Mouse (Mus musculus) forebrain, embryonic 11.5 days (tissue): ENCODE measurements at regions not wholly inside any gene's neighbourhood (a gene's known extent, or its start where the extent isn't known, plus 50 kb on each side); places are given as distances from the start of the nearest gene placed in this dataset.

Source experiments
- ATAC-seq: fragments of 200-750 bp; cut with Nextera tagmentation; replicated peaks from 2 replicates; pipeline ENCODE4 v1.8.0; 2017; ENCODE audit warnings: moderate TSS enrichment; ENCODE audit not compliant: low FRiP score
- DNase-seq: peaks from one replicate; pipeline ENCODE4 v3.0.0-alpha.2; 2017; ENCODE audit warnings: low spot score
- H3K27ac ChIP-seq: fragments of 300-500 bp; sonication (generic); 2 replicates; pipeline ENCODE4 v1.5.1; 2014; ENCODE audit warnings: low read depth, low read length
- H3K27me3 ChIP-seq: fragments of 300-500 bp; sonication (generic); 2 replicates; pipeline ENCODE4 v1.6.1; 2014; ENCODE audit warnings: mild to moderate bottlenecking, low read length, mixed read lengths; ENCODE audit not compliant: control insufficient read depth, insufficient read depth
- H3K36me3 ChIP-seq: fragments of 300-500 bp; sonication (generic); 2 replicates; pipeline ENCODE4 v1.6.1; 2014; ENCODE audit warnings: mild to moderate bottlenecking, low read length, moderate library complexity, mixed read lengths; ENCODE audit not compliant: control insufficient read depth, insufficient read depth
- H3K4me1 ChIP-seq: fragments of 300-500 bp; sonication (generic); replicated peaks from 2 replicates; pipeline ENCODE4 v1.6.1; 2014; ENCODE audit warnings: low read length, mixed read lengths; ENCODE audit not compliant: control insufficient read depth, insufficient read depth
- H3K4me2 ChIP-seq: fragments of 300-500 bp; sonication (generic); 2 replicates; pipeline ENCODE4 v1.6.1; 2014; ENCODE audit warnings: low read depth, mild to moderate bottlenecking, low read length, moderate library complexity, mixed read lengths; ENCODE audit not compliant: severe bottlenecking
- H3K4me3 ChIP-seq: fragments of 300-500 bp; sonication (generic); 2 replicates; pipeline ENCODE4 v1.5.1; 2014; ENCODE audit warnings: low read depth, low read length
- H3K9ac ChIP-seq: fragments of 300-500 bp; sonication (generic); 2 replicates; pipeline ENCODE4 v1.6.1; 2014; ENCODE audit warnings: low read length
- H3K9me3 ChIP-seq: fragments of 300-500 bp; sonication (generic); 2 replicates; pipeline ENCODE4 v1.6.1; 2016; ENCODE audit warnings: low read length, mixed read lengths; ENCODE audit not compliant: control insufficient read depth
- WGBS: fragments of 180-500 bp; shearing (Covaris S2); extraction: QIAGEN DNeasy Blood & Tissue Kit; methylation state at CpG from one replicate; pipeline ENCODE4 v1.1.7; 2014; 5-methylcytosine and 5-hydroxymethylcytosine counted together

DNA sequence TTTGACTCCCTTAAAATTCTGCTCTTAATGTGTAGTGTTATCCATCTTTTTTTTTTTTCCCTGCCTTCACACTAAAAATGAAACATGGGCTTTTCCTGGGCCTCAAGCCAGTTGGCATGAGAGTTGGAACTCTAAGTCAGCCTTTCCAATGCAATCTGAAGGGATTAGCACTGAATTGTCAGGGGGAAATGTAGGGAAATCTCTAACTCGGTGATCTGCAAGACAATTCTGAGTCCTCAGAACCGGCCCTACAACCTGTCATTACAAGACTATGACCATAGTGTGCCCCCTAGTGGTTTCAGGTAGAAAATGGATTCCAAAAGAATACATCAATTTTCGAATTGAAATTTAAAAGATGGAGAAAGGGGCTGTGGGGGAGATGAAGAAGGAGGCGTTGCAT lies 306.9 kb upstream of the Zc3h15 start:
- H3K4me3 ChIP-seq: no peak overlapping the region
- no peaks in the 10 kb centered on the region for H3K4me1 ChIP-seq
- WGBS: 33% methylated on average over 4 of the region's 4 CpGs
- no peak for DNase-seq
- H3K4me2 ChIP-seq: no peak overlapping the region
- H3K27me3 ChIP-seq: no peaks in the 10 kb centered on the region
- no peak overlapping the region for H3K27ac ChIP-seq
- no peak overlapping the region for H3K9ac ChIP-seq
- H3K36me3 ChIP-seq: no peaks in the 10 kb centered on the region
- no peaks in the 10 kb centered on the region for H3K9me3 ChIP-seq
- ATAC-seq: no peak; the same call in 1 of the 2 replicates

DNA sequence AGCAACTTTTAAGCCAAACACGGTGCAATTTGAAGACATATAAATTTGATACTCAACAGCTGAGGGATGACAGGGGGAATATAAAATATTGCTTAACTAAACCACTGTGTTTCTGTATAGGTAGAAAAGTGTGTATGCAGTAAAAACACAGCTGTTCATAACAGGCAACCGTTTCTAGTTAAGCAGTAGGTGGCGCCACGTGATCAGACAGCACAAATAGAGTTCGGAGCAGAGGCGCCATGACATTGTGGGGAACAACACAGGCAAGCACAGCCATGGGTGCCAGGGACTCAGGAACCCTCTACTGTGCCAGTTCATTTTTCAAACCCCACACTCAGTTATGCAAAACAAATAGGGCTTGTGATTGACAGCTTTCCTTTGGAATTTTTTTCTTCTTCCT lies 304.1 kb upstream of the Zc3h15 start:
- WGBS: 92% methylated on average over 6 of the region's 6 CpGs
- H3K27ac ChIP-seq: no peak overlapping the region
- H3K4me3 ChIP-seq: no peak overlapping the region
- H3K36me3 ChIP-seq: no peaks in the 10 kb centered on the region
- H3K4me2 ChIP-seq: no peak overlapping the region
- no peaks in the 10 kb centered on the region for H3K4me1 ChIP-seq
- H3K9ac ChIP-seq: no peak overlapping the region
- DNase-seq (no peak), ATAC-seq (no peak)
- no peaks in the 10 kb centered on the region for H3K9me3 ChIP-seq
- H3K27me3 ChIP-seq: no peaks in the 10 kb centered on the region
